Mouse (Mus musculus) limb, embryonic 10.5 days (tissue): ENCODE measurements around the gene Nckap5l. TPM values are rescaled to one million over a fixed set of nuclear protein-coding genes. Genes with fewer than 3 reads are reported as not detected.

Experiments used
- DNase-seq: peaks from one replicate; pipeline ENCODE4 v3.0.0-alpha.2; 2017; ENCODE audit warnings: low spot score
- H3K27ac ChIP-seq: fragments of 300-500 bp; sonication (generic); 2 replicates; pipeline ENCODE4 v1.5.1; 2016; ENCODE audit warnings: mild to moderate bottlenecking
- H3K27me3 ChIP-seq: fragments of 300-500 bp; sonication (generic); 2 replicates; pipeline ENCODE4 v1.6.1; 2016; ENCODE audit warnings: low read depth, mild to moderate bottlenecking; ENCODE audit not compliant: poor library complexity, severe bottlenecking
- H3K36me3 ChIP-seq: fragments of 300-500 bp; sonication (generic); 2 replicates; pipeline ENCODE4 v1.6.1; 2016; ENCODE audit warnings: mild to moderate bottlenecking, moderate library complexity
- H3K4me1 ChIP-seq: fragments of 300-500 bp; sonication (generic); 2 replicates; pipeline ENCODE4 v1.6.1; 2016
- H3K4me3 ChIP-seq: fragments of 300-500 bp; sonication (generic); 2 replicates; pipeline ENCODE4 v1.5.1; 2016; ENCODE audit warnings: mild to moderate bottlenecking, moderate library complexity
- H3K9me3 ChIP-seq: fragments of 300-500 bp; sonication (generic); replicated peaks from 2 replicates; pipeline ENCODE4 v1.6.1; 2016; ENCODE audit warnings: mild to moderate bottlenecking
- WGBS: fragments of 180-500 bp; shearing (Covaris S2); methylation state at CpG from one replicate; pipeline ENCODE4 v1.1.7; 2016; 5-methylcytosine and 5-hydroxymethylcytosine counted together
- polyA plus RNA-seq: library from polyadenylated mRNA; unstranded; fragments of >200 nt; fragmentation: Nextera tagmentation; extraction: Ambion mirVana; gene quantifications from 2 replicates; pipeline ENCODE4 v1.2.1, GENCODE M21; 2016

Nckap5l gene
- polyA plus RNA-seq, 1 experiment from 2014 or later: 17.4 TPM

DNA sequence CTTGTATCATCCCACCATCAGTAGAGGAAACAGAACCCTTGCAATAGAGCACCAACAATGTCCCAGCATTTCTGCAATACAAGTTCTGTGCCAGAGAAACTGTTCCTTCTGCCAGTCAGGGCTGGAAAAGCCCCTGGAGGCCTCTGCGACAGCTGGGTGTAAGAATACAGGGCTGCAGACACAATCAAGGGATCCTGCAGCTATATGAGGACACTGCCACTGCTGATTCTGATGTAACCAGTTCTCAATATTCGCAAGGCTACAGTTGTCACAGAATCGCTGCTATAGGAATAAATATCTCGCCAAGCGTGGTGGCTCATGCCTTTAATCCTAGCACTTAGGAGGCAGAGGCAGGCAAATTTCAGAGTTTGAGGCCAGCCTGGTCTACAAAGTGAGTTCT is 81.3 kb downstream of the Nckap5l start:
- 90% methylated on average over 5 of the region's 5 CpGs for WGBS
- no peak overlapping the region for H3K27ac ChIP-seq
- DNase-seq: no peak
- no peaks in the 10 kb centered on the region for H3K27me3 ChIP-seq
- H3K4me1 ChIP-seq: no peaks in the 10 kb centered on the region
- no peaks in the 10 kb centered on the region for H3K9me3 ChIP-seq
- no peaks in the 10 kb centered on the region for H3K36me3 ChIP-seq
- no peak overlapping the region for H3K4me3 ChIP-seq

DNA sequence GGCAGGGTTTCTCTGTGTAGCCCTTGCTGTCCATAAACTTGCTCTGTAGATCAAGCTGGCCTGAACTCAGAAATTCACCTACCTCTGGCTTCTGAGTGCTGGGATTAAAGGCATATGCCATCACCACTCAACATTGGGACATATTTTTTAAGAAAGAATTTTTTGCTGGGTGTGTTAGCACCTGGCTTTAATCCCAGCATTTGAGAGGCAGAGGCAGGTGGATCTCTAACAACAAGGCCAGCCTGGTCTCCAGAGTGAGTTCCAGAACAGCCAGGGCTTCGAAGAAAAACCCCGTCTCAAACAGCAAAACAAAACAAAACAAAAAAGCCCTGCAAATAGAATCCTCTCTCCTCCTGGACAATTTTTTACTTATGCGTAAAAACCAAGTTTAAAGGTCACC is 82.0 kb downstream of the Nckap5l start:
- Histone ChIP-seq H3K36me3 (no peaks in the 10 kb centered on the region), H3K4me3 (no peak overlapping the region), H3K9me3 (no peaks in the 10 kb centered on the region), H3K27ac (no peak overlapping the region), H3K27me3 (no peaks in the 10 kb centered on the region), H3K4me1 (0 out of 2 replicates have a peak, but pooled peaks cover 1% of the 10 kb centered on the region)
- 96% methylated on average over 3 of the region's 3 CpGs for WGBS
- no peak for DNase-seq

DNA sequence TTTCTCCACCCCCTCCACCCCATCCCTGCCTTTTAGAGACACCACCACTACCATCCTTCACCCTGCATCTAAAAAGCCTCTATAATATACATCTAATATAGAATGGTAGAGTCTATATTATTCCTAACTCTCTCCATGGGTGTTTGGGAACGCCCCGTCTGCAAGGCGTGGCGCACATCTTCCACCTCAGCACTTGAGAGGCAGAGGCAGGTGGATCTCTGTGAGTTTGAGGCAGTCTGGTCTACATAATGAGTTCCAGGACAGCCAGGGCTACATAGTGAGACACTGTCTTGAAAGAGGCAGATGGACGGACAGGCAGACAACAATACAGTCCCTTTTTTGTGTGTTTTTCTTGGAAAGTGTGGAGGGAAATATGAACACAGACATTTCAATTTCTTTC is 82.5 kb downstream of the Nckap5l start:
- no peak for DNase-seq
- Histone ChIP-seq H3K27me3 (no peaks in the 10 kb centered on the region), H3K4me1 (peaks cover 7% of the 10 kb centered on the region; the same call in 1 of the 2 replicates), H3K27ac (no peak overlapping the region), H3K36me3 (no peaks in the 10 kb centered on the region; the same call in 1 of the 2 replicates), H3K9me3 (no peaks in the 10 kb centered on the region), H3K4me3 (no peak overlapping the region)
- WGBS: 90% methylated on average over 5 of the region's 5 CpGs

DNA sequence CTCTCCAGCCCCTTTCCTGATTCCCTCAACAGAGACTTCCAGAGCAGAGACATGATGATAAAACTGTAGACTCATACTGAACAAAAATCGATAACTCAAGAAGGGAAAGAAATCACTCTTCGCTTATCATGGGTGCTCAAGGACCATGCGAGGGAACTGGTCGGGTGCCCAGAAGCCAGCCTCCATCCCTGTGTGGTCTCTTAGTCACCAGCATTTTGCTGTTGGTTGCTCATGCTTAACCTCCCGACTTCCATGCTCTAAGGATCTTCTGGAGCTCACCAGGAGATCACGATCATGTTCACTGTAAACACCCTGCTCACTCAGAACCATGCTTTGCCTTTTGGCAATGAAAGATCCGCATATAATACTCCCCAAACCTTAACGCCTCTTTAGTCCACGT is 84.8 kb downstream of the Nckap5l start:
- 84% methylated on average over 9 of the region's 9 CpGs for WGBS
- H3K36me3 ChIP-seq: peaks cover 4% of the 10 kb centered on the region; the same call in 1 of the 2 replicates
- no peak overlapping the region for H3K4me3 ChIP-seq
- no peaks in the 10 kb centered on the region for H3K9me3 ChIP-seq
- DNase-seq: no peak
- no peaks in the 10 kb centered on the region for H3K27me3 ChIP-seq
- H3K4me1 ChIP-seq: peaks cover 27% of the 10 kb centered on the region
- H3K27ac ChIP-seq: no peak overlapping the region

Other genes with a start within 250 kb of the Nckap5l start
- gene Kcnh3, start 232.9 kb downstream of the Nckap5l start, polyA plus RNA-seq: 0.15 TPM in 1 of 2 replicates, not detected in the other
- gene Mcrs1, start 205.8 kb downstream of the Nckap5l start, polyA plus RNA-seq: 180 and 190 TPM in 2 replicates
- gene Prpf40b, start 162.7 kb downstream of the Nckap5l start, polyA plus RNA-seq: 59.3 and 71.2 TPM in 2 replicates
- gene Fam186b, start 161.9 kb downstream of the Nckap5l start, polyA plus RNA-seq: 0.21 and 0.29 TPM in 2 replicates
- 30.4 and 42.2 TPM in 2 replicates for gene Fmnl3, start 87.3 kb downstream of the Nckap5l start, polyA plus RNA-seq
- gene Tmbim6, start 64.9 kb downstream of the Nckap5l start, polyA plus RNA-seq: 272 and 296 TPM in 2 replicates
- gene Bcdin3d, start 17.0 kb upstream of the Nckap5l start, polyA plus RNA-seq: 15.9 and 19.4 TPM in 2 replicates
- 0.26 TPM in 1 of 2 replicates, not detected in the other for gene Faim2, start 70.4 kb upstream of the Nckap5l start, polyA plus RNA-seq
- not detected in 2 replicates for gene Aqp2, start 121.3 kb upstream of the Nckap5l start, polyA plus RNA-seq
- gene Aqp5, start 133.0 kb upstream of the Nckap5l start, polyA plus RNA-seq: not detected in 2 replicates
- gene Aqp6, start 143.7 kb upstream of the Nckap5l start, polyA plus RNA-seq: not detected in 2 replicates
- gene Racgap1, start 193.9 kb upstream of the Nckap5l start, polyA plus RNA-seq: 128 and 138 TPM in 2 replicates
- gene Asic1, start 212.6 kb upstream of the Nckap5l start, polyA plus RNA-seq: 1.1 TPM in 2 replicates
- gene Smarcd1, start 244.4 kb upstream of the Nckap5l start, polyA plus RNA-seq: 84.0 and 85.8 TPM in 2 replicates
- not detected in 2 replicates for gene Gm17349, start 247.7 kb upstream of the Nckap5l start, polyA plus RNA-seq